Mouse (Mus musculus): ENCODE measurements at regions not wholly inside any gene's neighbourhood (a gene's known extent, or its start where the extent isn't known, plus 50 kb on each side); places are given as distances from the start of the nearest gene placed in this dataset.

DNA sequence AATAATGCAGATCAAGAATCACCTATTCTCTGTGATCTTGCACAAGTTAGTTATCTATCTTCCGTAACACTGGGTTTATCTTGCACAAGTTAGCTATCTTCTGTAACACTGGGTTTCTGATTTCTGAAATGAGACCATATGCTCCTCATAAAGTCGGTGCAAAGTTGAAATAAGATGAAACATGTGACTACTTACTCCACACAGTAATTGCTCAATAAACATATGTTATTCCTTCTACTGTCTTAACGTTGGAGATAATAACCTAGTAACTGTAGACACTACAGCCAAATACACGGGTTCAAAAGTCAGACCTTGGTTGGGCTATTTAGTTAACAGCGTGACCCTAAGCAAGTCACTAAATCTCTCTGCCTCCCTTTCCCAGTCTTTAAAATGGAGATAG lies 65.8 kb upstream of the Atp11b start:
- no peak for TF ChIP-seq CTCF (IDR thresholded peaks at IDR 0.05; ENCODE audit: borderline replicate concordance, insufficient read depth, low read length)
- no peak for TF ChIP-seq POLR2A (IDR thresholded peaks at IDR 0.05; ENCODE audit: low read depth, low read length)
